Mouse (Mus musculus) bone marrow, adult 2 months (tissue): ENCODE data around the gene Ttc7. TPM values are rescaled to one million over a fixed set of nuclear protein-coding genes. Genes with fewer than 3 reads are reported as not detected.

Experiments used
- H3K27ac ChIP-seq: fragments of 200-500 bp; 2 replicates; pipeline ENCODE4 v1.5.1; 2012; ENCODE audit warnings: low read depth, mild to moderate bottlenecking, control low read depth, inconsistent platforms, low read length; ENCODE audit not compliant: control insufficient read depth, poor library complexity, insufficient read depth
- H3K4me1 ChIP-seq: fragments of 200-500 bp; 2 replicates; pipeline ENCODE4 v1.6.1; 2011; ENCODE audit warnings: low read length; ENCODE audit not compliant: control insufficient read depth, insufficient read depth
- H3K4me3 ChIP-seq: fragments of 200-500 bp; replicated peaks from 2 replicates; pipeline ENCODE3; 2011; ENCODE audit warnings: mild to moderate bottlenecking, low read depth, low read length, control low read depth; ENCODE audit not compliant: control insufficient read depth
- CTCF ChIP-seq: fragments of 200-500 bp; IDR thresholded peaks from 2 replicates; pipeline ENCODE4 v1.5.1; 2011; ENCODE audit warnings: low read length, control low read depth; ENCODE audit not compliant: control insufficient read depth, insufficient read depth
- POLR2A ChIP-seq: fragments of 200-500 bp; IDR thresholded peaks from 2 replicates; pipeline ENCODE4 v1.6.1; 2011; ENCODE audit warnings: low read depth, mild to moderate bottlenecking, control low read depth, low read length, borderline replicate concordance; ENCODE audit not compliant: control insufficient read depth
- WGBS: fragments of 180-500 bp; shearing (Covaris S2); methylation state at CpG from one replicate; pipeline ENCODE4 v1.1.7; 2018; 5-methylcytosine and 5-hydroxymethylcytosine counted together
- polyA plus RNA-seq: library from polyadenylated mRNA; stranded (reverse); fragments of >200 nt; gene quantifications from 2 replicates; pipeline ENCODE4 v1.2.4, GENCODE M21; 2011; ENCODE audit warnings: low replicate concordance; ENCODE audit not compliant: missing spikeins, insufficient read depth, insufficient read length

Gene Ttc7
- polyA plus RNA-seq = 37.3 and 77.9 TPM in 2 replicates

DNA sequence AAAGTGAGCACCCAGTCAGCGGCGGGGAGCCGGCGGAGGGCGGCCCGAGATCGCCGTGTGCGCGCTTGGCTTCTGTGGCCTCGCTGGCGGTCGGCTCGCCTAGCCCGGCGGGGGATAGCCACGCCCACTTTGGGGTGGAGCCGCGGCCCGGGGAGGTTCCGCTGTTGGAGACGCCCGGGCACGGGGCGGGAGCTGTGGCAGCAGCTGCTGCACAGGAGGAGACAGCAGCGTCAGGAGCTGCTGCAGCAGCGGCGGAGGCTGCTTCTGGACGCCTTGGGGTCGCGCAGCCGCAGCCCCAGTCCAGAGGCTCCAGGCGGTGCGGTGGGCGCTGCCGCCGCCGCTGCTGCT lies at the start of gene Ttc7:
TSS of gene Ttc7 (plus strand) at position 181 of the 348 bp plus-strand sequence.
- Histone ChIP-seq H3K4me1 (peaks cover 3% of the 10 kb centered on the region; the same call in 1 of the 2 replicates), H3K27ac (peak within 1 kb of the TSS; percentile 98), H3K4me3 (peak within 1 kb of the TSS; percentile 83)
- WGBS = under 1% methylated on average over 37 of the region's 38 CpGs
- TF ChIP-seq CTCF (no peak), POLR2A (0 out of 2 replicates have a peak, but pooled peaks have one; percentile 84)

DNA sequence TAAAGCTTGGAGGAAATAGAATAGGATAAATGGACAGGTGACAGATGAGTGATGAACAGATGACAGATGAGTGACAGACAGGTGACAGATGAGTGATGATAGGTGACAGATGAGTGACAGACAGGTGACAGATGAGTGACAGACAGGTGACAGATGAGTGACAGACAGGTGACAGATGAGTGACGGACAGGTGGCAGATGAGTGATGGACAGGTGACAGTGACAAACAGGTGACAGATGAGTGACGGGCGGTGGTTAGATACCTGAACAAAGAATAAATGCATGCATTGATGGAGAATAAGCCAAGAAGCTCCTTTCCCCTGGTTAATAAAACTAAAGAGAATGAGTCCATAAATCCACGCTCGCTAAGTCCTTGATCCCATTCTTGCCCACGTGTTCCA lies 47.7 kb upstream of the Ttc7 start:
- H3K27ac ChIP-seq = no peak overlapping the region

DNA sequence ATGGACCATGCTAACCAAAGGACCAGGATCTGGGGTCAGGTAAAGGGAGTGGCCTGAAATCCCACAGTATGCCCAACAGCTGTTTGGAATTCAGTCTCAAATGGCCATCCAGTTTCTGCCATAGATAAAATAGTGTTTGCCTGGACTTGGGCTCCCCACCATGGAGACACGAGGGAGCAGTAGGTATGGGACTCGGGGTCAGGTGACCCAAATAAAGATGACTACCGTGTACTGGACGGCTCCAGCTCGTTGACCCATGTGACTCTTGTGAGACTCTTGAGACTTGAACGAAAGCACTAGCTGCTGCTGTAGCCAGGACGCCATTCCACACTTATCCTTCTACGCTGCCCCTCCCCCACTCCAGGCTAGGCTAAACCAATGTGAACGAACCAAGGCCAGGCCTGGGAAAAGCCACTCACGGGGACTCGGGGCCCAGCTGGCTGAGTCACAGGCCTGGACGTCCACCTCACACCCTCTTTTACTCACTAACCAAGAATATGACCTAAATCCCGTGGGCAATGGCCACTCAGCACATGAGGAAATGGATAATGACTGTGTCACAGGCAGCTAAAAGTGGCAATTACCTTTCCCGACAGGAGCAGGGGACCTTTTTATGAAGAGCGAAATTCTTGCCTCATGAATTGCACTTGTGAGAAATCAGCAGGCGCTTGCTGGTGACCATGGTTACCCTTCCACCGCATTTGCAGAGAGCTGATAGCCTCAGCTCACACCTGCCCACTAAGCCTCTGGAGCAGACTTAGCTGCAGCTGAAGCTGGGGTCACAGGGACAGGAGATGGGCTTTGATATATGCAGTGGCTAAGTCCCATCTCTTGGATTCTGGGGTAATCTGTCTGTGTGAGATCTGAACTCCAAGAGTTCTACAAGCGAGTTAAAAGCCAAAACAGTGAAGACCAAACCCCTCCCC lies 45.7 kb upstream of the Ttc7 start:
- no peak for TF ChIP-seq CTCF
- 80% methylated on average over 18 of the region's 18 CpGs for WGBS
- no peak overlapping the region for H3K27ac ChIP-seq
- H3K4me3 ChIP-seq = no peak overlapping the region
- no peaks in the 10 kb centered on the region for H3K4me1 ChIP-seq

More for the DNA sequence above, 47.7 kb upstream of the Ttc7 start:
- no peaks in the 10 kb centered on the region for H3K4me1 ChIP-seq
- H3K4me3 ChIP-seq = no peak overlapping the region
- 85% methylated on average over 6 of the region's 6 CpGs for WGBS
- no peak for TF ChIP-seq CTCF
- TF ChIP-seq POLR2A = no peak

DNA sequence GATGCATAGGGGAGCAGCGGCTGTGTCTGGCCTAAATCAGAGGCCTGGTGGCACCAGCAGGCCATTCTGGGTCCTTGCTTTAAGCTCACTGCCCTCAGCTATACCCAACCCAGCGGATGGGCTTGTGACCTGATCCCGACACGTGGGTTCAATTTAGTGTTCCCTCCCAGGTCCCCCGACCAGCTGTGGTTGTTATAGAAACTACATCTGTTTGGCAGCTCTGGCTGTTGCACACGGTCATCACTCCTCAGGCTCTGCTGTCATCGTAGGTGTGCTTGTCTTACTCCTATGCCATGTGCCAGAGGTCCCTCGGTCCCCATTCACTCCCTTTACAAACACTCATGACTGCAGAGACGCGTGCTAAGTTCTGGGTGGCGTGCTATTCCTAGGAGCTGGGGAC lies 44.9 kb upstream of the Ttc7 start:
- H3K27ac ChIP-seq = no peak overlapping the region
- no peak for TF ChIP-seq CTCF
- no peak for TF ChIP-seq POLR2A

DNA sequence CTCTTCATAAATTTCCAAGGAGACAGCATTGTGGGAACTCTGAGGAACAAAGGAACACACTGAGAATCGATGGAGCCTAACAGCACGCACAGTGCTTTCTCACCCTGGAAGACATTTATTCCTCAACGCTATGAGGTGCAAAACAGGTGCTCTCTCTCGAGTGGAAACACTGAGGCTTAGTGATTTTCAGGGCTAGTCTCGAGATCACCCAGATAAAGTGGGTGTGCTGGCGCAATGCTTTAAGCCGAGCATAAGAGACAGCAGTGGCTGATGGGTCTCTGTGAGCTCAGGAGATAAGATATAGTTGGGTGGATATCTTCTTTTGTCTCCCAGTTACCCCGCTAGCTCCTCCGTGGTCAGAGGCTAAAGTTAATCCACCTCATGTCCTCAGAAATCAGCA lies 36.6 kb upstream of the Ttc7 start:
- no peak for TF ChIP-seq POLR2A
- TF ChIP-seq CTCF = no peak
- peaks cover 6% of the 10 kb centered on the region for H3K4me1 ChIP-seq
- WGBS = 58% methylated on average over 9 of the region's 9 CpGs
- no peak overlapping the region for H3K4me3 ChIP-seq
- no peak overlapping the region for H3K27ac ChIP-seq

More for the DNA sequence above, 44.9 kb upstream of the Ttc7 start:
- no peaks in the 10 kb centered on the region for H3K4me1 ChIP-seq
- no peak overlapping the region for H3K4me3 ChIP-seq
- WGBS = 86% methylated on average over 11 of the region's 11 CpGs

DNA sequence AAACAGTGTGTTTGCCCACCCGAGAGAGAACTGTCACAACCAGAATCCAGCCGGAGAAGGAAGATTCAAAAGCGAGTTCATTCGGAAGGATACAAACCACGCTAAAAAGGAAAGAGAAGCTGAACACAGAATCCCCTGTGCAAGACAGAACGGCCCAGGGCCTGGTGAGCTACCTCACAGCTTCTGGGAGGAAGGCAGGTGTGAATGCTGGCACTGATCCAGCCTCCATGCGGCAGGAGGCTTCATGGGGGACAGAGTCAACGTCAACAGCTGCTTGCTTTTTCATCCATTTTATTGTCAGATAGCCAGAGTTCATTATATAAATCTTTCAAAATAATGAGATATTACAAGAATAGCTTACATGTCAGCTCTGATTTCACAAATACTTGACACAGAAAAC lies 28.3 kb upstream of the Ttc7 start:
- Histone ChIP-seq H3K4me3 (no peak overlapping the region), H3K4me1 (peaks cover 6% of the 10 kb centered on the region; the same call in 1 of the 2 replicates), H3K27ac (no peak overlapping the region)
- no peak for TF ChIP-seq POLR2A
- TF ChIP-seq CTCF = no peak
- WGBS = 83% methylated on average over 8 of the region's 8 CpGs

DNA sequence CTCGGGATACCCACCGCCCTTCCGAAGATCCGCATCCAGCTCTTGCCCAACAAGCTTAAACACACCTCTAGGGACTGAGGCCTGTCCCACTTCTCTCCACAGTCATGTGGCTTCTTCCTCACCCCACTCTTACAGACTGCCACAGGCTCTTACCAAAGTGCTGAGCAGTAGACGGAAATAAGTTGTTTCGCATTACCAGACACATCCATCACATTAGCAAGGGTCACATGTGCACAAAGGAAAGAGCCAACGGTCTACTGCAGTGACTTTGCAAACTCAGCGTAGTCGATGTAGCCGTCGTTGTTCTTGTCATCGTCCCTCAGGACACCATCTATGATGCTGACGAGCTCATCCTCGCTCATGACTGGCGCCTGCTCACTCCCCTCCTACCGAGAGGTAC lies 27.0 kb upstream of the Ttc7 start:
- peaks cover 6% of the 10 kb centered on the region; the same call in 1 of the 2 replicates for H3K4me1 ChIP-seq
- no peak for TF ChIP-seq CTCF
- no peak for TF ChIP-seq POLR2A
- H3K4me3 ChIP-seq = no peak overlapping the region
- H3K27ac ChIP-seq = peak overlapping the region; percentile 35
- 24% methylated on average over 16 of the region's 16 CpGs for WGBS

DNA sequence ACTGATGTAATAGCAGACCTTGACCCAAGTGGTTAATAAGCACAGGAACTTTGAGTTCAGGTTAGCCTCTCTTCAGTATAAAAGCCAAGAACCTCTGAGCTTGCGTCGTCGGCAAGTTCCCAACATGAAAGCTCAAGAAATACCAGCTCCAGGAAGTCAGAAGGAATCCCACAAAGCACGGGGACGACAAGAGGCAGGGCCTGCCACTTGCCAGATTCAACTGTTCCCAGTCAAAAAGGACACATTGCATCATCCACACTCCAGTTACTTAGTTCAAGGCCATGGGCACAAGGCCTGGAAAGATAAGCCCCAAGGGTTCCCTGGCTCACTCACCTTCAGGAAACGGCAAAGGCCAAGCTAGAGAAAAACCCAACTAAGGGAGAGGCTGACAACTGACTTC lies 19.3 kb upstream of the Ttc7 start:
- TF ChIP-seq CTCF (no peak), POLR2A (no peak)
- H3K4me1 ChIP-seq = peaks cover 5% of the 10 kb centered on the region; the same call in 1 of the 2 replicates
- 28% methylated on average over 6 of the region's 6 CpGs for WGBS
- no peak overlapping the region for H3K4me3 ChIP-seq
- no peak overlapping the region for H3K27ac ChIP-seq

DNA sequence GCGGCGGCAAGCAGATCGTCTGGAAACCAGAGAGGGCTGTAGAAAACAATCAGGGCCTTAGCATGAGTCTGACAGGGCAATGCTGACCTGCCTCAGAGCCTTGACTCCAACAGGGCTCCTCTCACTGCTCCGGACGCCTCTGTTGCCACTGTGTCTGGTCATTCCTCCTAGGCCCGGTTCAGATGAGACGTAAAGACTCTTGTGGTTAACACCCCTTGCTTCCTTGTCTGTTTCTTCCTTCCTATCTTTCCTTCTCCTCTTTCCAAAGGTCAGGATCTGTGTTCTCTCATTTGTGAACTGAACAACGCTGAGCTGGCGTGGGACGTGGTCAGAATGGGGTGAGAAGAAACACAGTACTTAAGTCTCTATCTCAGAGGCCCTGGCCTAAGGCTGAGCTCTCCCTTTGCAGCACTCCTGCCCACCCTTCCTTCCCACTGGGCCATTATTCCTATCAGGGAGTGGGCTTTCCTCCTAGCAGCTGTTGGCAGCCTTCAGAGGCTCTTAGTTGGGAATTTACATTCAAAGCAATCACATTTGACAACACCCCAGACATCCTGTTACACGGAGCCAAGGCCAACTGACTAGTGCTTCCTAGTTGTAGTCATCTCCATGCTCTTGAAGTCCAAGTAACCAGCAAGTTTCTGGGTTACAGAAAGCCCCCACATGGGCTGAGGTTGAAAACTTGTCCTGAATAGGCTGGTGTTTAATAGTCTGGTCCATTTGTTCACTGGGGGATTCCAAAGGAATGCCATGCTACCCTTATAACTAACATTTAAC lies 18.4 kb upstream of the Ttc7 start:
- Histone ChIP-seq H3K4me3 (no peak overlapping the region), H3K4me1 (peaks cover 5% of the 10 kb centered on the region; the same call in 1 of the 2 replicates), H3K27ac (no peak overlapping the region; the same call in 1 of the 2 replicates)
- WGBS = 45% methylated on average over 11 of the region's 11 CpGs
- TF ChIP-seq CTCF = no peak
- no peak for TF ChIP-seq POLR2A
